Mouse (Mus musculus) ovary, adult 18-20 months (tissue): ENCODE results near the gene Irak2.
"Not testable (repeated sequence)": the region's sequence is repeated elsewhere in the genome, so short reads cannot be mapped to it uniquely, and the experiment has no call there.

Source experiments
- DNase-seq: peaks from one replicate; pipeline ENCODE4 v3.0.0; 2022; ENCODE audit warnings: low spot score, mixed read lengths

Gene Irak2

DNA sequence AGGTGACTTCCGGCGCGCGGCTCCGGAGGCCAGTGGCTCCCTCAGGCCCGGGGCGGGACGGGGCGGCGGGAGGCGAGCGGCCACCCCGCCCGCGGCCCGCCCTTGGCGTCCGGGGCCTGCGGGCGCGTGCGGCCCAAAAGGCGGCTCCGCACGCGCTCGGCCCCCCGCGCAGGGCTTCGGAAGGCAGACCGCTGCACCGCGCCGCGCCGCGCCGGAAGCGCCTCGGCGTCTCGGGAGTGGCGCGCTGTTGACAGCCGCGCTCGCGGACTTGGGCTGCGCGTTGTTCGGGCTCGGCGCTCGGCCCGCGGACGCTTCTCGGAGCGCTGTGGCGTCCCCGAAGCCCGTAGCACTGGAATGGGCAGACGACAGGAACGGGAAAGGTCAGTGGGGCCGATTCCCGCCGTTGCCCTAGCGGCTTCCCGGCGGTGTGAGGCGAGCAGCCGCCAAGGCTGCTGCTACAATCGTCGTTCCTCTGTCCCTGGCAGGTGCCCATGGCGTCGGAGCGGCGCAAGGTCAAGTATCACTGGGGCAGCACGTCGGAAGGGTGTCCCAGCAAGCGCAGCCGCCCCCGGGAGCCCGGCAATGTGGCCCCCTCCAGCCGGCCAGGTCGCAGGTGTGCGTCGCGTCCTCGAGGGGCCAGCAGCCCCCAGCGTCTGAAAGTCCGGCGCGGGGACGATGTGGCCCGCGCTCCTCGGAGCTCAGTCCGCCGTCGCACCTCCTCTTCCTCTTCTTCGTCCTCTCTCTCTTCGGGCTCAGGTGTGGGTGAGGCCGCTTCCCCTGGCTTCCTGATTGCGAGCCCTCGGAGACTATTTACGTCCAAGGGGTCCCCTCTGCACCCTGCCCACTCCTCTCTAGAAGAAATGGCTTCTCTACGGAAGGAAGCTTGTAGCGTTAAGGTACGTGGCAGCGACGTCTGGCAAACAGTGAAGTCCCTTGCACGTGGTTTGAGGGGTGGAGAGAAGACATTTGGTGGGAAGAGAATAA is 59.2 kb downstream of the Irak2 start:
- no peak for DNase-seq

DNA sequence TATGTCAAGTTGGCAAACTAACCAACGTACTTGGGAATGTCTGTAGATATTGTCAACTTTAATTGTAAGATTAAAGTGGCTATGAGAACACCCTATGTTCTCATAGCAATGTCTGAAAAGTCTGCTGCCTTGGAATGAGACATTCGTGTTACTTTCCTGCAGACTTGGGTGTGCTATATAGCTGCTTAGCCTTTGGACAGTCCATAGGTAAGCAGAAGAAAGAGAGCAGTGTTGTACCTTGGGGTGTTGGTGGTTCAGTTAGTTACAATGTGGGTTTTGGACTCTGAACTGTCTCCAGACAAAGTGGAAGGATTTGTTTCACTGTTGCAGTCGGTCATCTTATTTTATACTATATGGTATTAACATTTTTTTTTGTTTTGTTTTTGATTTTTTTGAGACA is 74.5 kb downstream of the Irak2 start:
- no peak for DNase-seq

DNA sequence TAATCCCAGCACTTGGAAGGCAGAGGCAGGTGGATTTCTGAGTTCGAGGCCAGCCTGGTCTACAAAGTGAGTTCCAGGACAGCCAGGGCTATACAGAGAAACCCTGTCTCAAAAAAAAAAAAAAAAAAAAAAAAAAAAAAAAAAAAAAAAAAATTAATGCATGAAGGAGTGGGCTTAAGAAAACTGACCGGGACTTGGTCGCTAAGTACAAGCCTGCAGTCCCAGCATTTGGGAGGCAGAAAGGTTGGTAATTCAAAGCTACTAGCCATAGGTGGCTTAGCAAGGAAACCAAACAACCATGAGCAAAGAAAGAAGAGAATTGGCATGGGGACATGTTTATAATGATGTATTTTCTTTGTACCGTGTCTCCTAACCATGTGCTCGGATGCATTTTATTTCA is 75.1 kb downstream of the Irak2 start:
- DNase-seq: not testable (repeated sequence)

DNA sequence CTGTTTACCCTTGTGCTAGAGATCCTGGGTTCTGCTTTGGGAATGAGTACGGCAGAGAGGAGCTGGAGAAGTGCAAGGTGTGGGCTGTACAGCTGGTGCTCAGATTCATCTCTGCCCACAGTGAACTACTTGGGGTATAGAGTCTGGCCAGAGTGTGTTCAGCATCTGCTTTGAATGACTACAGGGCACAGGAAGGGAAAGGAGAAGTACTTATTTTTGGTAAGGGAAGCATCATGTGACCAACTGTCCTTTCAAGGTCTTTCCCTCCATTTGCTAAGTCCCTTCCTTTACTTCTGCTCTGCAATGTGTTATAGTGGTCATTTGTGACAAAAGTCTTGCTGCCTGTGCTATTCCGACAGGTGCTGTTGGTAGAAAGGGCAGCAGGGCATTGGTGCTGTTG is 76.0 kb downstream of the Irak2 start:
- no peak for DNase-seq

DNA sequence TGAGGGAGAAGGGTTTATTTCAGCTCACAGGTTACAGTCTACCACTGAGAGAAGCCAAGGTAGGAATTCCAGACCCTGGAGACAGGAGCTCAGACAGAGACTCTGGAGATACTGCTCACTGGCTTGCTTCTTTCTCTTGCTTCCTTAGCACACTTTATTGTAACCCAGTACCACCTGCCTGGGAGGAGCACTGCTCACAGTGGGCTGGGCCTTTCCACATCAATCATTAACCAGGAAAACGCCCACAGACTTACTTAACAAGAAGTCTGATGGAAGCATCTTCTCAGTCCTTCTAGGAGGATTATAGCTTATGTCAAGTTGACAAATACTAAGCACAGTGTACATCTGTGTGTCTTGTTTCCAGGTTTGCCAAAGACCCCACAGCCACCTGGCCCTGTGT is 76.5 kb downstream of the Irak2 start:
- DNase-seq: no peak

DNA sequence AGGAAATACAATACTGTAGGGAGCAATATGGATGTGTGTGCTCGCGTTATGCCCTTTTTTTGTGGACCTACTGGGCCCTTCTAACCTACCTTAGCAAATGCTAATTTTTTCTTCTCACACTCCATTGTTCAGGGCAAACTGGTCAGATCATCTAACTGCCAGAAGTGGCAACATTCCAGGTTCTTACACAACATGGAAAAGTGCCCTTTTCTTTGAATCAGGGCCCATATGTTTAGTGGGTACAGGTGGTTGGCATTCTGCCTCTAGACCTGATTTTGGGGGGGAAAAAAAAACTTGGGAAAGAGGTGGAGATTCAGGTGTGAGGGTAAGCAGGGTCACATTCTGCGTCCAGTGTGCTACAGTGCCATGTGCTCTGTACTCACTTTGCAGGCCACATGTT is 79.3 kb downstream of the Irak2 start:
- no peak for DNase-seq

DNA sequence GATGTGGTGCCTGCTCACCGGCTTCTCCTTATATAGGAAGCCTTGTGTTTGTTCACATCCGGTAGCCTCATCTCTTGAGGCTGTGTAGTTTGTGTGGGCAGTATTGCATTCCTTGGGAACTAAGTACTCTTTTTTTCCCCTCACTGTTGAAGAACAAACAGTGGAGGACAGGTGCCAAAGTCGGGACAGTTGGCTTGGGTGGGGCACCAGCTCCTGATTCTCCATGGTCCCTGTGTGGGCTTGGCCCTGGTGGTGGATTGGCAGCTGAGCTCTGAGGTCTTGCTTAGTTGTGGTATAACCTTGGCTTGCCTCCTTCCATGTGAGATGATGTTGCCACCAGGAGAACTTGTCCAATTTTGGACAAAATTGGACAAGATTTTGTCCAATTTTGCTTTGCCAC is 81.6 kb downstream of the Irak2 start, which contains the start of gene Ghrl:
Ghrl (minus strand) TSS at position 3 of the 400 bp plus-strand sequence.
- no peak for DNase-seq

DNA sequence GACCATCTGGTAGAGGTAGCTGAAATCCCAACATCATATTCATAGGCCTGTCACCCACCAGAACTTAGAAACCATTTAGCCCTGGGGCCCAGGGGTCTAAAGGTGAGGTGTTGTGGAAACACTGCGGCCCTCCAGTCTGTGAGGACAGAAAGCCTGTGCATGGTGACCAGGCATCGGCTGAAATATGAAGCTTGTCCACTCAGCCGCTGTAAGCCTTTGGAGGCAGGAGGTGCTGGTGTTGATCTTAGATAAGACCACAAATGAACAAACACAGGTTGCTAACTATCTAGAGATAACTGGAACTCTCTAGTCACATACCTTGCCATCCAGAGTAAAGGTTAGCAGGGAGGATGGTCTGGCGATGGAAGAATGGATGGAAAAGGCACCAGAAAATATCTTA is 82.8 kb downstream of the Irak2 start:
- no peak for DNase-seq

DNA sequence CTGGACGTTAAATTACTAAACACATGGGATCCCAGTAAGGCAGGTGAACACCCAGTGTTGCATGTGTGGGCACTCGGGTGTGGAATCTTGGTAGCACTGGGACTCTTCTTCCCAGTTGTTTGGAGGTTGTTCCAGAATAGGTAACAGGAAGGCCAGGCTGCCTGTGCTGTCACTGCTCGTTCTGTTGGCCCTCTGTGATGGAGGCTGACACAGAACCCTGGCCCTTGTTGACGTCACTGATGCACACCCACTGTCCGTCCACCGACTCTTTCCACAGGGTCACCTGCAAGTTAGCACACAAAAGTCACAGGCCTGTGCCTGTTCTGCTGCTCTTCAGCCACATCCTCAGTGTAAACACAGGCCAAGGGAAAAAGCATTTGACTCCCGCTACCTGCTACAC is 89.9 kb downstream of the Irak2 start:
- no peak for DNase-seq

DNA sequence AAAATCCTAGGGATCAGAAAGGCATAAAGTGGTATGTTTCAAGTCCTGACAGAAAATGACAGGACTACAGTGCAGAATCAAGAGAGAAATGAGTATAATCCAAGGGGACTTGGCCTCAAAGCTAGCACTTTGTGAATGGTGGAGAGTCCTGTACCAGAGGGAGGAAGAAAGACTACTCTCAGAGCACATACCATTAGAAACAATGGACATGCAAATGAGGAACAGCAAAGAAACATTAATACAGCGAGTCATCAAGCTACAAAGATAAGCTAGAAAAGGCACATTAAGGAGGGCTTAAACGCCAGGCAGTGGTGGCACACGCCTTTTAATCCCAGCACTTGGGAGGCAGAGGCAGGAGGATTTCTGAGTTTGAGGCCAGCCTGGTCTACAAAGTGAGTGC is 93.0 kb downstream of the Irak2 start:
- DNase-seq: no peak

DNA sequence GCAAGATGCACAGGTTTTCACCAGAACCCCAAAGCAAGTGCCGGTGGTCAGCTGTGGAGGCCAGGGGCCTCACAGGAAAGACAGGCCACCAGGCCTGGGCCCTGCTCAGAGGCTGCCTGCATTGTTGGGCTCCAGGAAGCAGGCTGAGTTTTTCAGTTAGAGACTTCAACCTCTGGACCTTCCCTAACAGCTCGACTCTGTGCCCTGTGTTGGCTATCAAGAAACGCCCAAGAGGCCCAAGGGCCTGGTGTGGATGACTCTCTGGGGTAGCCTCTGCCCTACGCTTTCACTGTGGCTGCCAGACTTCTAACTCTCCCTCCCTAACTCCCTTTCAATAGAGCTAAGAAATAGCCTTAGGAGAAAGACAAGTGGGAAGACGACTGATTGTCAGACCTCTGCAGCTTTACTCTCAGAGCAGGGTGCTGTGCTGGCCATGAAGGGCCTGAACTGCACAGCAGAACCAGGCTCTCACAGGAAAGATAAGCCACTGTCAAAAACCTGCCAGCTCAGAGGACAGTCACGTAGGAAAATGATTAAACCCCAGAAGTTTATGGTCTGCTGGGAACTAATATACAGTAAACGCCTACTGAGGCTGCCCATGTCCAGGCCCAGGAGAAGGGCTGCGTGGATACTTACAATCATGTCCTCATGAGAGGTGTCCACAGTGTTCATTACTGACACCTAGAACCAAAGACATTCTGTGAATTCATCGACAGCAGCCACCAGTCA is 99.2 kb downstream of the Irak2 start:
- DNase-seq: no peak

DNA sequence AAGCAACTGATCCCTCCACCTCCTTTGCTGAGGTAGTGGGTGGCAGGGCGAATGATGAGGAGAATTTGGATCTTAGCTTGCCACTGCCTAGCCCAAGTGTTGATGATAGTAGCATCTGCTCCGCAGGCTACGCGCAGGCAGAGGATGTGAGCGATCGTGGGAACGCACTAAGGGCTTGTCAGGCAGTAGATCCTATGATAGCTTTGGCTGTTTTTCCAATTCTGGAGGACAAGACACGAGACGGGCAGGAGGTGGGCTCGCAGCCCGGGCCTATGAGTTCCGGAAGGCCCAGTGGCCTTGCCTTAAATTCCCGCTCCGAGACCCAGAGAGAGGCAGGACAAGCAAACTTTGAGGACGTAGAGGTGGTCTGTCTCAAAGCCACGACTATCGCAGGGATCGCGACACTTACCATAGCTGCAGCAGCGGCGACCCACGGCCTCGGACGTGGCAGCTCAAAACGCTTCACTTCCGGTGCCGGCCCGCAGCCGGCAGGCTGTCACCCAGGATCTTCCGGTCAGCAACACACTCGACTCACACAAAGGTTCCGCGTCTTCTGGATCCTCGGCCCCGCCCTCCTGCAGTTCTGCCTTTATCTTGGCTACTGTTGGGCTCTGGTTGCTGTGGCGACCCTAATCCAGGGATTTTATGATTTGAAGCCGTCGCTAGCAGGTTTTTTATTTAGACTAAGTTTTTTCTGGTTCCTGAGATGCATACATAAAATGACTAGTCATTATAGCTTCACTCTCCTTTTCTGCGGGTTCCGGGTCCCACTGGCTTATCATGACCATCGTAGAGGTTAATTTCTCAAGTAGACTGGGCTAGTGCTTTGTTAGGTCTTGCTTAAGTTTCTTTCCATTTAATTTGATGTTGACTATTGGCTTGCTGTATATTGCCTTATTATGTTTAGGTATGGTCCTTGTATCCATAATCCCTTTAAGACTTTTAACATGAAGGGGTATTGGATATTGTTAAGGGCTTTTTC is 102.3 kb downstream of the Irak2 start, which contains the start of gene Sec13:
Sec13 (minus strand) TSS at position 508 of the 982 bp plus-strand sequence.
- peak; percentile 69 for DNase-seq

DNA sequence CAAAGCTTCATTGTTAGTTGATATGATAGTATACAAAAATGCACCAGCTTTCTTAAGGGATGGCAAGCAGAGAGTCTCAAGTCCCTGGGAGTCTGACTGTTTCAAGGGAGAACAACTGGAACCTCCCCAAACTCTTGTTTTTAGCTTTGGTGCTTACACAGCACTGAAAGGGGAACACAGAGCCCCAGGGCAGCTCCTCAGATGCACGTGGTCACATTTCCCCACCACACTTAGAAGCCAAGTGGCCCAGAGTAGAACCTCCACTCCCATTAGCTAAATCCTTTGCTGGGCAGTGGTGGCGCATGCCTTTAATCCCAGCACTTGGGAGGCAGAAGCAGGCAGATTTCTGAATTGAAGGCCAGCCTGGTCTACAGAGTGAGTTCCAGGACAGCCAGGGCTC is 103.2 kb downstream of the Irak2 start:
- no peak for DNase-seq

DNA sequence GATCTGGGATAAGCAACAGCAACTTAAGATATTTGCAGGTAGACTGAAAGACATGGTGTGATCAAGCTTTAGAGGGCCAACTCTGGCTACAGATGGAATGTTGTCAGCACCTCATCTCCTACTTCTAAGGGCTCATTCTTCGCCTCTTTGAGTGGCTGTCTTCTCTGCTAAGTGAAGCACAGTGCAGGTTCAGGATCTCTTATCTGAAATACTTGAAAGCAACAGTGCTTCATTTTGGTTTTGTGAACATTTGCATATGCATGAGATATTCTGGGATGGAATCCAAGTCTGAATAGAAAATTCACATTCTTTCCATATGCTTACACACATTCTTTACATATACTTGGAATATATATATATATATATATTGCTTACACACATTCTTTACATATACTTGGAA is 104.1 kb downstream of the Irak2 start:
- DNase-seq: no peak

DNA sequence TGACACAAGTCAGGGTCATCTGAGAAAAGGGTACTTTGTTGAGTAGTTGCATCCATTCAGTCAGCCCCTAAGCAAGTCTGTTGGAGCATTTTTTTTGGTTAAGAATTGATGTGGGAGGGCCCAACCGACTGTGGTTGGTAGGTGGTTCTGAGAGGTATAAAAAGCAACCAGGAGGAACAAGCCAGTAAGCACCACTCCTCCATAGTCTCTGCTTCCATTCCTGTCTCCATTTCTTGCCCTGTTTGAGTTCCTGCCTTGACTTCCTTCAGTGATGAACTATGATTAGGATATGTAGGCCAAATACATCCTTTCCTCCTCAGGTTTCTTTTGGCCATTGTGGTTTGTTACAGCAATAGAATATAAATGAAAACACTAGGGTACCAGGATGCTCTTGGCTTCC is 104.8 kb downstream of the Irak2 start:
- DNase-seq: no peak
